Mouse (Mus musculus) neural tube, embryonic 14.5 days (tissue): ENCODE measurements at regions not wholly inside any gene's neighbourhood (a gene's known extent, or its start where the extent isn't known, plus 50 kb on each side); places are given as distances from the start of the nearest gene placed in this dataset.

ENCODE experiments used
- ATAC-seq: fragments of 200-750 bp; cut with Nextera tagmentation; 2 replicates; pipeline ENCODE4 v1.8.0; 2017; ENCODE audit warnings: low read depth, mild to moderate bottlenecking, moderate TSS enrichment, moderate library complexity
- H3K27ac ChIP-seq: fragments of 300-500 bp; sonication (generic); 2 replicates; pipeline ENCODE4 v1.5.1; 2014; ENCODE audit warnings: low read depth, mild to moderate bottlenecking, control low read depth, low read length, moderate library complexity, mixed read lengths
- H3K27me3 ChIP-seq: fragments of 300-500 bp; sonication (generic); 2 replicates; pipeline ENCODE4 v1.6.1; 2014; ENCODE audit warnings: low read length; ENCODE audit not compliant: control insufficient read depth, insufficient read depth
- H3K36me3 ChIP-seq: fragments of 300-500 bp; sonication (generic); 2 replicates; pipeline ENCODE4 v1.6.1; 2014; ENCODE audit warnings: low read length, mixed read lengths; ENCODE audit not compliant: control insufficient read depth, insufficient read depth
- H3K4me1 ChIP-seq: fragments of 300-500 bp; sonication (generic); 2 replicates; pipeline ENCODE4 v1.6.1; 2014; ENCODE audit warnings: low read length; ENCODE audit not compliant: control insufficient read depth, insufficient read depth
- H3K4me2 ChIP-seq: fragments of 300-500 bp; sonication (generic); 2 replicates; pipeline ENCODE4 v1.6.1; 2014; ENCODE audit warnings: mild to moderate bottlenecking, low read depth, low read length, control low read depth
- H3K4me3 ChIP-seq: fragments of 300-500 bp; sonication (generic); 2 replicates; pipeline ENCODE4 v1.5.1; 2014; ENCODE audit warnings: low read depth, low read length, control low read depth, mixed read lengths
- H3K9ac ChIP-seq: fragments of 300-500 bp; sonication (generic); replicated peaks from 2 replicates; pipeline ENCODE4 v1.6.1; 2014; ENCODE audit warnings: low read depth, mild to moderate bottlenecking, control low read depth, low read length, mixed read lengths
- H3K9me3 ChIP-seq: fragments of 300-500 bp; sonication (generic); 2 replicates; pipeline ENCODE4 v1.6.1; 2016; ENCODE audit warnings: low read length; ENCODE audit not compliant: control insufficient read depth
- WGBS: fragments of 180-500 bp; shearing (Covaris S2); extraction: QIAGEN DNeasy Blood & Tissue Kit; methylation state at CpG from one replicate; pipeline ENCODE4 v1.1.7; 2014; 5-methylcytosine and 5-hydroxymethylcytosine counted together

DNA sequence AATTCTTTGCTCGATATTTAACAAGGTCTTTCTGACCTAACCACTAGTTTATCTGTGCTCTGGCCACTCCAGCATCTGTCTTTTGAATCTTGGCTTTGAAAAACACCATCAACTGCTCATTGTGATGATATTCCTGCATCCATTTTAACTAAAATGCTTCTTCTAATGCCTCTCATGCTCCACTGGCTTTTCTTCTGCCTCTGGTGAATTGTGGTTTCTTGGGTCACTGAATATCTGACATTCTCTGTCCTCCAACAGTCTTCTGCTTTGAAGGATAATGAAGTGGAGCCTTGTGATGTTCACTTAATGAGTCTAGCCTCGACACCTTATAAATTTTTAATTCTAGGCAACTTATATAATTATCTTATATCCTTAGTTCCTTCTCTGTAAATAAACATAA lies 416.5 kb upstream of the Gm11114 start:
- 41% methylated on average over 2 of the region's 2 CpGs for WGBS
- ATAC-seq: no peak
- H3K9me3 ChIP-seq: no peaks in the 10 kb centered on the region
- no peak overlapping the region for H3K4me2 ChIP-seq
- H3K27me3 ChIP-seq: no peaks in the 10 kb centered on the region
- H3K27ac ChIP-seq: no peak overlapping the region
- no peaks in the 10 kb centered on the region for H3K36me3 ChIP-seq
- no peak overlapping the region for H3K9ac ChIP-seq
- no peaks in the 10 kb centered on the region for H3K4me1 ChIP-seq
- H3K4me3 ChIP-seq: no peak overlapping the region

DNA sequence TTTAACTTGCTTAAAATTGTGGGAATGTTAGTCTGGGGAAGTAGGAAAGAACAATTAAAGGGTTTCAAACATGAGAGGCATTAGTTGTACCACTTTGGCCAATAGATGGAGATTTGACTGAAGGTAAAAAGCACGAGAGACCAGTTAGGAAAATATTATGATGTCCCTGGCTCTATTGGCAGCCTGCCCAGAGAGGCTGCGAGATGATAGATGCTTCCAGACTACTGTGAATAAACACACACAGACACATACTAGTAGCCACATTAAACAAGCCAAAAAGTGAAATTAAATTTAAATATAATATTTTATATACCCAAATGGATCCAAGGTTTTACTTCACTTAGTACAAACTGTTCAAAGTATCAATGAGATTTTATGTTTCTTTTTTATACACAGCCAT lies 411.9 kb upstream of the Gm11114 start:
- Histone ChIP-seq H3K9ac (no peak overlapping the region), H3K4me1 (no peaks in the 10 kb centered on the region), H3K27me3 (no peaks in the 10 kb centered on the region), H3K4me2 (no peak overlapping the region), H3K9me3 (no peaks in the 10 kb centered on the region), H3K27ac (no peak overlapping the region), H3K4me3 (no peak overlapping the region), H3K36me3 (no peaks in the 10 kb centered on the region)
- 42% methylated on average over 2 of the region's 2 CpGs for whole genome bisulfite sequencing
- ATAC-seq: no peak

DNA sequence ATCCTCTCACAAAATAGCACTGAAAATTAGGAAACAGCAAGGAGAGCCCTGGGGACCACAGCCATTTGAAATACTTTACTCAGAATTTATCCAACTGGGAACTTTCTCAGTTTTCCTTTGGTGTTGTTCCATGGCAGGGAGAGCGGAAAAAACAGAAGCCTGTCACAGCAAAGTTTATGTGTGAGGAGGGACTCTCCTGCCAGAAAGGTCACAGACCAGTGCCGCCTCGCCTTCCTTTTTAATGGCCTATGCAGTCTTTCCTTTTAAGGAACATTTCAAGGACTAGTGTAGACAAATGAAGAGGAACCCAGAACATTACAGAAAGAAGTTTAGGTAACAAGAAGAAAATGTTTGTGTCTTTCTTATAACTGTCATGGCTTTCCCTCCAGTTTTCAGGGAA lies 406.3 kb upstream of the Gm11114 start:
- Histone ChIP-seq H3K4me1 (no peaks in the 10 kb centered on the region), H3K27ac (no peak overlapping the region), H3K27me3 (no peaks in the 10 kb centered on the region), H3K9ac (no peak overlapping the region), H3K4me3 (no peak overlapping the region), H3K36me3 (no peaks in the 10 kb centered on the region), H3K9me3 (no peaks in the 10 kb centered on the region), H3K4me2 (no peak overlapping the region)
- ATAC-seq: no peak
- 61% methylated on average over 3 of the region's 3 CpGs for WGBS

DNA sequence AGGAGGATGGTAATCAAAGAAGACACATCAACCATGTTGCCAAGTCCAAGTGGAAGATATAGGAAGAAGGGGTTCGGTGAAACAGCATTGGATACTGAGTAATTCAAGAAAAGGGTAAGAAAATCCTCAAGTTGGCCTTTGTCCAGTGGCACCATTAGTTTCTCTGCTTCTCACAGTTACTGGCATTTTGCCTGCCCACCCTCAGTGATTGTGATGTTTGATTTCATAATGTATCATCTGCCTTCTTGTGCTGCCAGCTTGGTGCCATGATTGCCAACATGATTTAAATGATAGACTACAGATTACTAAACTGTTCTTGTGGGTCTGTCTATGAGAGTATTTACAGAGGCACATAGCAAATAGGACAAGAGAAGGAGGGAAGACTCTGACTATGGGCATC lies 399.3 kb upstream of the Gm11114 start:
- H3K27me3 ChIP-seq: no peaks in the 10 kb centered on the region
- no peak for ATAC-seq
- 93% methylated on average over 1 of the region's 1 CpGs for WGBS
- no peak overlapping the region for H3K4me3 ChIP-seq
- H3K4me2 ChIP-seq: no peak overlapping the region
- H3K9ac ChIP-seq: no peak overlapping the region
- H3K27ac ChIP-seq: no peak overlapping the region
- H3K9me3 ChIP-seq: no peaks in the 10 kb centered on the region
- no peaks in the 10 kb centered on the region for H3K36me3 ChIP-seq
- H3K4me1 ChIP-seq: no peaks in the 10 kb centered on the region

DNA sequence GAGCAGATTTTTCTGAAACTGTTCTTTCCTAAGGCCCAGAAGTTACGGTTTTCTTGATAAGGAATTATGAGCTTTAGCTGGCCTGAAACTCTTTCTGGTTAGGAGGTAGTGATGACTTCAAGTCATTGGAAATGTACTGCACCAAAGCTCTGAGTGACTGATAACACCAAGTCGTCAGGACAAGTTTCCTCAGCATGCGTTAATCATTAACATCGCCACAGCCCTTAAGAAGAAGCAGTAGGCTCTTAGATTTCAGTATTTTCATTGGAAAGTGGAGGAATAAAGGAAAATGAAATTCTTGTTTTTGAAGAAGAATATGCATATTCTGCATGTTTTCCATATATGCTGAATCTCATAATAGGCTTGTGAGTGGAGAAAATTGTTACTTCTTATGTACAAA lies 390.3 kb upstream of the Gm11114 start:
- Histone ChIP-seq H3K27me3 (no peaks in the 10 kb centered on the region), H3K27ac (no peak overlapping the region), H3K9me3 (no peaks in the 10 kb centered on the region), H3K9ac (no peak overlapping the region), H3K4me1 (no peaks in the 10 kb centered on the region), H3K4me2 (no peak overlapping the region), H3K4me3 (no peak overlapping the region), H3K36me3 (no peaks in the 10 kb centered on the region)
- no peak for ATAC-seq
- WGBS: 76% methylated on average over 4 of the region's 4 CpGs

DNA sequence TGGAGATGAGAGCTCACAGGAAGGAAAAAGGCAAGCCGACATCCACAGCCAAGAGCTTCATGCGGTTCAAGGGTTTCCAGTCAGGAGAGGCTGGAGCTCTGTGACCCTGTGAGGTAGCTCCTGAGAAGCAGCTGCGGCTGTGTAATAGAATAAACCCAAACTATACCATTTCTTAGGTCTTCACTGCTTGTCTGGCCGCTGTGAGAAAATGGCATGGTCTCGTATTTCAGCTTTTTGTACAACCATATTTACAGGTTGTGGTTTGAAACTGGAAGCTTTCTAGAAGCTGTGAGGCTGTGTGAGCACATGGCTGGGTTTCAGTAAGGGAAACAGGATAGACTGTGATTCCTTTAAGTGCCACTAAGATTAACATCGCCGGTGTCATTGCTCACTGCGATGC lies 388.6 kb upstream of the Gm11114 start:
- H3K27me3 ChIP-seq: no peaks in the 10 kb centered on the region
- no peak overlapping the region for H3K27ac ChIP-seq
- H3K36me3 ChIP-seq: no peaks in the 10 kb centered on the region
- no peak overlapping the region for H3K4me3 ChIP-seq
- no peak overlapping the region for H3K9ac ChIP-seq
- 86% methylated on average over 8 of the region's 8 CpGs for WGBS
- no peak for ATAC-seq
- H3K9me3 ChIP-seq: no peaks in the 10 kb centered on the region
- no peaks in the 10 kb centered on the region for H3K4me1 ChIP-seq
- H3K4me2 ChIP-seq: no peak overlapping the region

DNA sequence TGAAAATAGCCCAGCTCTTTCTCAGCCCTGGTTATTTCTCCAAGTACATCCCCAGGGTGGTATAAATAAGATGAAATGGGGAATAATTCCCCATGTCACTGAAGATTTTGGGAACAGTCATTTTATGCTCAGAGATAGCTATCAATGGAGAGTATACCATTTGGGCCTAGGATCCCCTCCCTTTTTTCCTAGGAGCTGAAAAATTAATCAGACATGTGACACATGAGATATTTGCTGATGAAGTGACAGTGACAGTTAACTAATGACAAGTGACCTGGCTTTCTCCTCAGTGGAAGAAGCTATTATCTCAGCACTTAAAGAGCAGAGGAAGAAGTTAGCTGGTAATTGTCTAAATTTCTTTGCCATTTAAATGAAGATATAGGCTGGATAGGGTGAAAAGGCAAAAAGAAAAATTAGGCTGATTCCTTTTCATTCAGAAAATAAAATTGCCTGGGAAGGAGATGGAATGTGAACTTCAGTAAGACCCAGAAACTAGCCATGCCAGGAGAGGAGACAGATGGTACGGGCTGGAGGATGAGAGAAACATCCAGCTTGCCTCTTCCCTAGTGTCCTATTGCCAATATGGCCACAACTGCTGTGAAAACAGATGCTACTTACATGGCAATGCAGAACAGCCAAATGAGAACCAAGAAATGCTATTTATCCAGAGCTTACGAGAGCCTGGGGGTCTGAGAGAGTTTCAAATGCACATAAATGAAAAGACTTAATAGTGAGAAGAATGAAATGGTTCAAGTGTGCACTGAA lies 376.1 kb upstream of the Gm11114 start:
- 55% methylated on average over 2 of the region's 2 CpGs for WGBS
- H3K4me1 ChIP-seq: no peaks in the 10 kb centered on the region
- H3K27ac ChIP-seq: no peak overlapping the region
- no peaks in the 10 kb centered on the region for H3K36me3 ChIP-seq
- H3K27me3 ChIP-seq: no peaks in the 10 kb centered on the region
- no peaks in the 10 kb centered on the region for H3K9me3 ChIP-seq
- ATAC-seq: peak; percentile 93
- H3K9ac ChIP-seq: no peak overlapping the region
- H3K4me2 ChIP-seq: no peak overlapping the region
- H3K4me3 ChIP-seq: no peak overlapping the region

DNA sequence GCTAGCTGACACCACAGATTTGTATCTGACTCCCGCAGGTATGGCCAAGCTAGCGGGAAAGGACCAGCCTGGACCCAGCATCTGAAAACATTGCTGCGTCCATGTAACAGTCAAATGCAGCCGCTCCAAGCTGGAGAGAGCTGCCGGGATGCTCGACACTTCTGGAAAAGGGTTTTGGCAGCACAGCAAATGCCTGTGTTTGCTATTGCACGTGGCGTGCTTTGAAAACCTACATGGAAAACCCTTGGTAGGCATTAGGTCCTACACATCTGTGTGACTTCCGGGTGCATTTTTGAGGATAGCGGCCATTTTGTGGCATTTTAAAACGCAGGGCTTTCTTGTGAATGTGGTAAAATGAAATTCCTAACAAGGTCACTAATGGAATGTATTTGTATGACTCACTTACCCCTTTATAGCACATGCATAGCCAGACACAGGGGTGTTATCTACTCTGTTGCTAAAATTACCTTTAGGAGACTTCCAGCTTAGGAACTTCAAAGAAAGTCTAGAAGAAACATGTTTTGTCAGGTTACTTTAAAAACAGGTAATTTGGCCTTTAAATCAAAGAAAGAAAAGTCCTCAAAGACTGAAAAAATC lies 345.9 kb upstream of the Gm11114 start:
- H3K27ac ChIP-seq: no peak overlapping the region
- no peak for ATAC-seq
- no peaks in the 10 kb centered on the region for H3K9me3 ChIP-seq
- H3K27me3 ChIP-seq: no peaks in the 10 kb centered on the region
- no peak overlapping the region for H3K9ac ChIP-seq
- H3K4me2 ChIP-seq: no peak overlapping the region
- WGBS: 95% methylated on average over 11 of the region's 11 CpGs
- no peaks in the 10 kb centered on the region for H3K36me3 ChIP-seq
- no peaks in the 10 kb centered on the region for H3K4me1 ChIP-seq
- no peak overlapping the region for H3K4me3 ChIP-seq

DNA sequence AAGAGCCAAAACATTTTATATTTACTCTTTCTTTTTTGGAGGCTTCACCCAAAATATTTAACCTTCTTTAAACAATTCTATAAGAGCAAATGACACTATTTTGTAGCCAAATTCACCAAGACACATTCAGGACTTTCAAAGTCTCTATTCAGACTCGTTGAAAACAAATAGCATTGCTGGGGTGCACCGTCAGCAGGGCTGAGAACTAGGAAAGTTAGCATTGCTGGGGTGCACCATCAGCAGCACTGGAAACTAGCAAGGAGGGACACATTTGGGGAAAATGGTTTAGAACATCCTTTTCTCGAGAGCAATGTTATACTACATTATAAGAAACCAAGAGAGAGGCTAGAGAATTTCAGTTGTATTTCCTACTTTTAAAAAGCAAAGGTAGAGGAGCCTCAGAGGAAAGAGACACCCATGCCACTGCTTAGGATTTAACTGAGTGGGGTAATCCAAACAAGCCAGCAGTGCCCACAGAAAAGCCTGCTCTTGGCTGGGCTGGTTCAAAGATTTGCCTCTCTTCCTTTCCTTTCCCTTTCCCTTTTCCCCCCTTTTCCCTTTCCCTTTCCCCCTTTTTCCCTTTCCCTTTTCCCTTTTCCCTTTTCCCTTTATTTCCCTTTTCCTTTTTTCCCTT lies 342.5 kb upstream of the Gm11114 start:
- Histone ChIP-seq H3K27ac (no peak overlapping the region), H3K4me1 (no peaks in the 10 kb centered on the region), H3K4me2 (no peak overlapping the region), H3K27me3 (no peaks in the 10 kb centered on the region), H3K4me3 (no peak overlapping the region), H3K36me3 (no peaks in the 10 kb centered on the region), H3K9ac (no peak overlapping the region), H3K9me3 (no peaks in the 10 kb centered on the region)
- WGBS: 86% methylated on average over 3 of the region's 3 CpGs
- ATAC-seq: no peak
